Mouse (Mus musculus): ENCODE measurements around the gene Ttll5.

- TF ChIP-seq POLR2A (IDR thresholded peaks at IDR 0.05; ENCODE audit: control insufficient read depth, low read depth, low read length) (no peak), CTCF (IDR thresholded peaks at IDR 0.05; ENCODE audit: control insufficient read depth, insufficient read depth, insufficient replicate concordance, low read depth, low read length) (no peak)
Observed at GRCm38 (mm10) chr12:85867125-85867524, 42.7 kb downstream of the Ttll5 start.
